Mouse (Mus musculus) spleen, adult 2 months (tissue): ENCODE data around the gene Crtc3.

ENCODE experiments used
- CTCF ChIP-seq: fragments of 200-500 bp; IDR thresholded peaks from 2 replicates; pipeline ENCODE4 v1.5.1; 2011; ENCODE audit warnings: mild to moderate bottlenecking, inconsistent platforms; ENCODE audit not compliant: insufficient read depth, insufficient read length, insufficient replicate concordance; ENCODE audit errors: extremely low read depth
- POLR2A ChIP-seq: fragments of 200-500 bp; IDR thresholded peaks from 2 replicates; pipeline ENCODE4 v1.6.1; 2011; ENCODE audit warnings: low read depth, low read length, inconsistent platforms

DNA sequence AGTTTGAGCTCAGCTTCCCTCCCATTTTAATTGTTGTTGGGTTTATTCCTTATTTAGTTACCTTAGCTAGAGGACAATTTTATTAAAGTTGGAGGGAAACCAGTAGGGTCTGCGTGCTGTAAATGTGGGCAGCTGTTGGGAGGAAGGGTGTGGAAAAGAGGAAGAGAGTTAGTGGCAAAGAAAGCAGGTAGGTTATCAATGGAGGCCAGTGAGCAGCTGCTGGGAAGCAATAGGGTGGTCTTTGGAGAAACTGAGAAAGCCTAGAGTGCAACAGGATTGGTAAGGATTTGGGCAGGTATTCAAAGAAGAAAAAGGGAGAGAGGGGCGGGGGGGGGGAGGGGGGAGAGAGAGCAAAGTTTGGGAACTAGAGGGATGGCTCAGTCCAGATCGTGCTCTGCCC is 10.3 kb upstream of the Crtc3 start:
- TF ChIP-seq POLR2A (no peak), CTCF (no peak)
